Mouse (Mus musculus) erythroblast, embryonic 14.5 days (primary cell): ENCODE data around the gene Chpf. TPM values are rescaled to one million over a fixed set of nuclear protein-coding genes. Genes with fewer than 3 reads are reported as not detected.
A peak's percentile ranks its signal among the peaks of the same experiment; 100 is the strongest.

Experiments
- H3K27me3 ChIP-seq: 2 replicates; pipeline ENCODE4 v1.6.1; 2012; ENCODE audit warnings: inconsistent platforms; ENCODE audit not compliant: control insufficient read depth
- H3K36me3 ChIP-seq: 2 replicates; pipeline ENCODE4 v1.6.1; 2012; ENCODE audit warnings: mild to moderate bottlenecking, inconsistent platforms; ENCODE audit not compliant: control insufficient read depth
- H3K4me1 ChIP-seq: 2 replicates; pipeline ENCODE4 v1.6.1; 2012; ENCODE audit warnings: inconsistent platforms; ENCODE audit not compliant: control insufficient read depth
- H3K4me3 ChIP-seq: replicated peaks from 2 replicates; pipeline ENCODE3; 2012; ENCODE audit warnings: moderate library complexity, mild to moderate bottlenecking, inconsistent platforms
- H3K9me3 ChIP-seq: 2 replicates; pipeline ENCODE4 v1.6.1; 2012; ENCODE audit warnings: low read length, inconsistent platforms, mixed read lengths; ENCODE audit not compliant: control insufficient read depth
- GATA1 ChIP-seq: IDR thresholded peaks from 2 replicates; pipeline ENCODE4 v1.6.1; 2012; ENCODE audit warnings: low read length, inconsistent platforms, mixed read lengths
- TAL1 ChIP-seq: IDR thresholded peaks from 3 replicates; pipeline ENCODE4 v1.6.1; 2012; ENCODE audit warnings: low read length, inconsistent platforms, mixed read lengths
- polyA plus RNA-seq: library from polyadenylated mRNA; stranded (reverse); fragments of >175 nt; gene quantifications from 2 replicates; pipeline ENCODE4 v1.2.3, GENCODE M21; 2012

Chpf gene
- 0.26 and 0.30 TPM in 2 replicates for polyA plus RNA-seq

- H3K4me3 ChIP-seq: peak within 1 kb of the TSS; percentile 74
- no peaks in the 10 kb centered on the region for H3K9me3 ChIP-seq
- H3K4me1 ChIP-seq: peaks cover 32% of the 10 kb centered on the region
- peaks cover 68% of the 10 kb centered on the region for H3K27me3 ChIP-seq
- peaks cover 21% of the 10 kb centered on the region for H3K36me3 ChIP-seq
- no peak for TF ChIP-seq TAL1
- no peak for TF ChIP-seq GATA1
Observed at GRCm38 (mm10) chr1:75478916-75479634, at the start of gene Chpf, which contains the start of gene Tmem198. Gene Chpf, minus strand, starts transcription at chr1:75479307. Gene Tmem198, plus strand, starts transcription at chr1:75479532.

DNA sequence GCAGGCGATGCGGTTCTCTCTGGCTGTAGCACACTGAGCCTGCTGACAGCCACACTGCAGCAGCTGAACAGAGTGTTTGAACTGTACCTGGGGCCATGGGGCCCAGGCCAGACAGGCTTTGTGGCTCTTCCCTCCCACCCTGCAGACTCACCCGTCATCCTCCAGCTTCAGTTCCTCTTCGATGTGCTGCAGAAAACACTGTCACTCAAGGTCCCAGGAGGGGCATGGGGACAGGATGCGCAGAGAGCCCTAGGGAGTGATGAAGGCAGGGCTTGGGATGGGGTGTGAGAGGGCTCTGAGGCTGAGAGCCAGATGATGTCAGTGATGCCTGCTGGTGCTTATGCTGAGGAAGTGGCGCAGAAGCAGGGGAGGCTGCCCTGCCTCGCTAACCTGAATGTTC, 45.6 kb upstream of the Chpf start:
- Histone ChIP-seq H3K9me3 (no peaks in the 10 kb centered on the region), H3K27me3 (no peaks in the 10 kb centered on the region), H3K4me3 (no peak overlapping the region), H3K36me3 (peaks cover 43% of the 10 kb centered on the region), H3K4me1 (peaks cover 24% of the 10 kb centered on the region)
- TF ChIP-seq TAL1: no peak
- TF ChIP-seq GATA1: no peak

GRCm38 (mm10) chr1:75521321-75522031, 42.4 kb upstream of the Chpf start, which contains the start of gene Stk11ip:
Gene Stk11ip, plus strand, starts transcription at chr1:75521529.
- Histone ChIP-seq H3K36me3 (peaks cover 15% of the 10 kb centered on the region), H3K4me3 (peak within 1 kb of the TSS; percentile 86), H3K27me3 (no peaks in the 10 kb centered on the region), H3K9me3 (no peaks in the 10 kb centered on the region), H3K4me1 (peaks cover 24% of the 10 kb centered on the region)
- no peak for TF ChIP-seq GATA1
- no peak for TF ChIP-seq TAL1

DNA sequence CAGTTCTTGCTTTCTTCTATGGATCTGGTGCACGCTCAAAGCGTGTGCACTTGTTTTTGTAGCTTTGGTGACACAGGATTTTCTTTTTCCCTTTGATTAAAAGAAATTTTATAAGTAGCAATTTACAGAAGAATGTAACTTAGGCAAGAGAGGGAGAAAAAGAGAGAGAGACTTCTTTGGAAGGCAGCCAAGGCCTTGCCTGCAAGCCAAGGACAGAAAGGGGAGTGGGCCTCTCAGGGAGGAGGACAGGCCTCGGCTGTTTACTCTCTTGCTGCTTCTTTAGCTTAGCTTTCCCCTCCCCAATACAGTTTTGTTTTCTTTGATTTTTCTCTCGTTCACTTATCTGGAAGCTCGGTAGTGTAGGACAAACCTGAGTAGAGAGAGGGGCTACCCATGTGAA, 40.5 kb upstream of the Chpf start:
- H3K27me3 ChIP-seq: no peaks in the 10 kb centered on the region
- peaks cover under 1% of the 10 kb centered on the region; the same call in 1 of the 2 replicates for H3K36me3 ChIP-seq
- TF ChIP-seq GATA1: no peak
- no peak for TF ChIP-seq TAL1
- no peaks in the 10 kb centered on the region for H3K9me3 ChIP-seq
- no peak overlapping the region for H3K4me3 ChIP-seq
- H3K4me1 ChIP-seq: peaks cover 23% of the 10 kb centered on the region

GRCm38 (mm10) chr1:75518427-75518826, 39.3 kb upstream of the Chpf start:
- no peak overlapping the region for H3K4me3 ChIP-seq
- H3K4me1 ChIP-seq: peaks cover 22% of the 10 kb centered on the region
- TF ChIP-seq TAL1 (no peak), GATA1 (no peak)
- H3K9me3 ChIP-seq: no peaks in the 10 kb centered on the region
- H3K36me3 ChIP-seq: no peaks in the 10 kb centered on the region
- no peaks in the 10 kb centered on the region for H3K27me3 ChIP-seq

- TF ChIP-seq TAL1: no peak
- no peak for TF ChIP-seq GATA1
- Histone ChIP-seq H3K9me3 (no peaks in the 10 kb centered on the region), H3K4me3 (no peak overlapping the region)
Observed at GRCm38 (mm10) chr1:75517984-75518383, 38.9 kb upstream of the Chpf start.

DNA sequence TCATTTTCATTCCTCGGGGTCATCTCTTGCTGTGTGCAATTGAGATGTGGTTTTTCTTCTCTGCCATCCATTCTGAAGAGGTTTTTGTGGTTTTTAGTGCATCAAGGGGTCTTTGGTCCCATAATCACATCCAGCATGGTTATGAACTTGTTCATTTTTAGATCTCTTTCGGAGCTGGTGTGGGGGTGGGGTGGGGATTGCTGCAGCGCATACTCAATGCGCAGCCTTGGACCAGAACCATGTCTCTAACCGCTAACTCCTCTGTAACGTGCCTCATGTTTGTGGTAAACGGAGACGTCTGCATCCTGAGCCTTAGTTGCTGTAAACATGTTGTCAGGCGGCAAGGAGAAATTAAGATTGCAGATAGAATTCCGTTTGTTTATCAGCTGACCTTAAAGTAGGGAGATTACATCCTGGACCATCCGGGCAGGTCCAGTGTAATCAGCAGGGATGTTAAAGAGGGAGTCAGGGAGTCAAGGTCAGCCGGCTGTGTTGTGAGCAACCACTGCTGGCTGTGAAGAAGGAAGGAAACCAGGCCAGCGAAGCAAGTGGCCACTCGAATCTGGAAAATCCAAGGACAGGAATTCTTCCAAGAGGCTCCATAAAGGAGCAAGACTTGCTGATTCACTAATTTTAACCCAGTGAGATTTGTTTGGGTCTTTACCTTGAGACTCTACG, 37.7 kb upstream of the Chpf start:
- Histone ChIP-seq H3K4me1 (peaks cover 13% of the 10 kb centered on the region), H3K4me3 (no peak overlapping the region), H3K9me3 (no peaks in the 10 kb centered on the region), H3K27me3 (no peaks in the 10 kb centered on the region), H3K36me3 (no peaks in the 10 kb centered on the region)
- TF ChIP-seq TAL1 (no peak), GATA1 (no peak)

More at GRCm38 (mm10) chr1:75517984-75518383, 38.9 kb upstream of the Chpf start:
- Histone ChIP-seq H3K4me1 (peaks cover 22% of the 10 kb centered on the region), H3K36me3 (no peaks in the 10 kb centered on the region), H3K27me3 (no peaks in the 10 kb centered on the region)

DNA sequence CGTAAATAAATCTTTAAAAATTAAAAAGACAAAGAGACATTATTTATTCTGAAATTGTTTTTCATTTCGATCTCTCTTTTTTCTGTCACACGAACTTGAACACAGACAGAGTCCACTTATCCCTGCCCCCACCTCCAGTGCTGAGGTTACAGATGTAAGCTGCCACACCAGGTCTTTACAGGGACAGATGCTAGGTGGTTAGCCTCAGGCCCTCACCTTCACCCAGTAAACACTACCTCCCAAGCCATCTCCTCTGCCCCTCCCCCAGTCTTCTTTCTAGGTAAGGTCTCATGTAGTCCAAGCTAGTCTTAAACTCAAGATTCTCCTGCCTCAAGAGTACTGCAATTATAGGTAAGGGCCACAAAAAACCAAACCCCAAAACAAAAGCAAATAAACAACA, 33.4 kb upstream of the Chpf start:
- Histone ChIP-seq H3K27me3 (peaks cover 7% of the 10 kb centered on the region), H3K4me3 (no peak overlapping the region), H3K9me3 (no peaks in the 10 kb centered on the region), H3K36me3 (no peaks in the 10 kb centered on the region), H3K4me1 (no peaks in the 10 kb centered on the region)
- TF ChIP-seq GATA1 (no peak), TAL1 (no peak)
